Mouse (Mus musculus): ENCODE data around the gene Usp37.
A peak's percentile ranks its signal among the peaks of the same experiment; 100 is the strongest.
"Not testable (repeated sequence)": the region's sequence is repeated elsewhere in the genome, so short reads cannot be mapped to it uniquely, and the experiment has no call there.

The Usp37 gene

DNA sequence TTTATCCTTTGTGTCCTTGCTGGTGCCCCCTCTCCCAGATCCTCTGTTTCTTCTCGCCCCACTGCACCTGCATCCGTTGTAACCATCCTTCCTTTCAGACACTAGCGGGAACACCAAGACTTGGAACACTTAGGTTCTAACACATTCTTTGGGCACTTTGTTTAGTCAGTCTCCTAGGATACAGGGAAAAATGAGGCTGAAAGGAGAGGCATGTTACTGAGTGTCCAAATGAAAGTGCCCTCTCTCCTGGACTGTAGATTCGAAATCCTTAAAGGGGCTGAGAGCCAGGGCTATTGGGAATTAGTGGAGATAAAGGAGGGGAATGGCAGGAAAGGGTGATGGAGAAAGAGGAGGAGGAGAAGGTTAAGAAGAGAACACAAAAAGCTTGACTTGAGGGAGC is at the start of gene Usp37:
TSS of gene Usp37 (minus strand) at position 101 of the 400 bp plus-strand sequence.
- DNase-seq (ENCODE audit: low spot score) = no peak

DNA sequence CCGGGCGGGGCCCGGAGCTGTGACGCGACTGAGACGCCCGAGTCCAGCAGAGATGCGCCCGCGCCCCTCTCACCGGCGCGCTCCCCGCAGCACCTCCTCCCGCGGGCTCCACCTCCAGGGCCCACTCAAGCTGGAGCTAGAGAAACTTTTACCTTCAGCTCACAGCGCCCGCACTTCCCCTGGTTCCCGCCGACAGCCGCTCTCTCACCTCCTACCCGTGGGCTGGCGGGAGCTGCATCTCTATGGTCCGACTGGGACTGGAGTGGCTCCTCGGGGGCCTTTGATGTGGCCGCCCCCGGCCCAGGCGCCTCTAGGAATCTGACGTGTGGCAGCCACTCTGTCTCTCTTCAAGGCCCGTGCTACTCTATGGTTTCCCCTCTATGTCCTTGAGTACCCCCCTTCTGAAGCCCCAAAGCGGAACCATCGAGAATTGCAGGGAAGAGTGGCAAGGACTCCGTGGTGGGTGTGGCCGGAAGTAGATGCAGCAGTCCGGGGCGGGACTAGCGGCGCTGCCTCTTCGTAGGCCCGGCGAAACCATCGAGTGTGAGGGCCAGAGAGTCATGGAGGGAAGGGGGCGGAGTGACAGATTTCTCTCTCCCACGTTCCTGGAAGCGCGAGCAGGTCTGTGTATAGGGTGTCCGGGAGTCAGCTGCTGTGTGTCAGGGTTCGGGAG is 43.8 kb upstream of the Usp37 start, which contains the start of the genes Zfp142 and Bcs1l:
TSS of gene Zfp142 (minus strand) at position 474 of the 673 bp plus-strand sequence.
TSS of gene Bcs1l (plus strand) at position 517 of the 673 bp plus-strand sequence.
- DNase-seq (ENCODE audit: low spot score) = peak; percentile 95

DNA sequence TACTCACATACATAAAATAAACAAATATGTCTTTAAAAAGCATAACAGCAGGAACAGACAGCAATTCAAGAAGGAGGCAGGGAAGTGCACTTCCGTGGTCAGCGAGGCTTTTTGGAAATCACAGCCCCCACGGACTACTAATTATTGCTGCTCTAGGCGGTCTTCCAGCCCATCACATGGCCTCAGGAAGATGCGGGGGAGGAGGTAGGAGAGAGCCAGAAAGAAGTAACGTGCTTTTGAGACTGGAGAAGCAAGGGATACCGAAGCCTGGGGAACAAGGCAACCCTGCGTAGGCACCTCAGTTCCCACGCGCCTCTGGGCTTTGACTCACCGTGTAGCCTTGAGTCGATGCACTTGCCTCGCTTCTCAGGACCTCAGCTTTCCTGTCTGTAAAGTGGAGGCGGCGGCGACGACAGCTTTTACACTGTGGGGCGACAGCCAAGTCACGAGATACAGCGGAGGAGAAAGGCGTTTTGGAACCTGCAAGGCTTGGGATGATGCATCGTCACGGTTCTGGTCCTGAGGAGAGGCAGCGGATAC is 43.2 kb upstream of the Usp37 start:
- peak; percentile 21 for DNase-seq (ENCODE audit: low spot score)

DNA sequence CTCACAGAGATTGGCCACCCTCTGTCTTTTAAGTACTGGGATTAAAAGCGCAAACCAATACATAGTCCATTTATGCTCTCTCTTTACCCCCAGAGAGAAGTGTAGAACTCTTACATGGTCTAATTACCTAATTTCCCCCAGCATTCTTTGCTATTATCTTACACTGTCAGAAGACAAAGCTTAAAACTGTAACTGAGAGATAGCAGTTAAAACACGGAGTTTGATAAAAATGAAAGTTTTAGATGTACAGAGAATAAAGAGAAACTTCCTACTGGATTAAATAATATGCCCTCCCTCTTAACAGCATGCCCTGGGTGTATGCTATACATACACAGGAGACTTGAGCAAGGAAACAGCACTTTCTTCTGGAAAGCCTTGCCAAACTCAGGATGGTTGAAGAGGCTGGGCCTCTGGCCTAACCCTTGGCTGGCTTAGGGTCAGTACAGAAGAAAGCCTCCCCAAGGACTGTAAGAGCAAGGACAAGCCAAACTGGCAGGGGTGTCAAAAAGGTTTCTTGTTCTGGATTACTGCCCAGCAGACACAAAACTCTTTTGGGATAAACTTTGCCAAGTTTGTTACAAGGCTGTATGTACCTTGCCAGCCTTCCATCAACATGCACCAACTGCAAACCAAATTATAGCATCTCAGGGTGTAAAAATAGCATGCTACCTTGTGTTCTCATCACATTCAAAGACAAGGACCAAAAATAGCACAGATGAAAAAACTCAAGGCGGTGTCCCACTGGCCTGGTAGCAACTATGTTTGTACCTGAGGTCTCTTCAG is 40.7 kb upstream of the Usp37 start:
- DNase-seq (ENCODE audit: low spot score) = peak; percentile 31

DNA sequence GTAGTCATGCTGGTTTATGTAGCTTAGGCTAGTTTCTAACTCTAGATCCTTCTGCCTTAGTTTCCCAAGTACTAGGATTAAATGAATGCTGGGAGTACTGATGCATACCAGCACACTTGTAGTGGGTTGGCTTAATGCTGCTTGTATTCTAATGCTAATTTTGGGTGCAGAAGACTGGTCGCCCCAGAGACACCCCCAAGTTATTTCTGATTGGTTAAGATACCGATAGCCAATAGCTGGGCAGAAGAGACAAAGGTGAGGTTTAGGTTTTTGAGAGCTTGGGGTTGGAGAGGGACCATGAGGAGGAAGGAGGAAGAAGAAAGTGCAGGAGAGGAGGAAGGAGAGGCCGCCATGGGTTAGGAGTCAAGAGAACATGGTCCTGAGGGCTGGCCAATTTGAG is 38.5 kb upstream of the Usp37 start:
- DNase-seq (ENCODE audit: low spot score) = no peak

DNA sequence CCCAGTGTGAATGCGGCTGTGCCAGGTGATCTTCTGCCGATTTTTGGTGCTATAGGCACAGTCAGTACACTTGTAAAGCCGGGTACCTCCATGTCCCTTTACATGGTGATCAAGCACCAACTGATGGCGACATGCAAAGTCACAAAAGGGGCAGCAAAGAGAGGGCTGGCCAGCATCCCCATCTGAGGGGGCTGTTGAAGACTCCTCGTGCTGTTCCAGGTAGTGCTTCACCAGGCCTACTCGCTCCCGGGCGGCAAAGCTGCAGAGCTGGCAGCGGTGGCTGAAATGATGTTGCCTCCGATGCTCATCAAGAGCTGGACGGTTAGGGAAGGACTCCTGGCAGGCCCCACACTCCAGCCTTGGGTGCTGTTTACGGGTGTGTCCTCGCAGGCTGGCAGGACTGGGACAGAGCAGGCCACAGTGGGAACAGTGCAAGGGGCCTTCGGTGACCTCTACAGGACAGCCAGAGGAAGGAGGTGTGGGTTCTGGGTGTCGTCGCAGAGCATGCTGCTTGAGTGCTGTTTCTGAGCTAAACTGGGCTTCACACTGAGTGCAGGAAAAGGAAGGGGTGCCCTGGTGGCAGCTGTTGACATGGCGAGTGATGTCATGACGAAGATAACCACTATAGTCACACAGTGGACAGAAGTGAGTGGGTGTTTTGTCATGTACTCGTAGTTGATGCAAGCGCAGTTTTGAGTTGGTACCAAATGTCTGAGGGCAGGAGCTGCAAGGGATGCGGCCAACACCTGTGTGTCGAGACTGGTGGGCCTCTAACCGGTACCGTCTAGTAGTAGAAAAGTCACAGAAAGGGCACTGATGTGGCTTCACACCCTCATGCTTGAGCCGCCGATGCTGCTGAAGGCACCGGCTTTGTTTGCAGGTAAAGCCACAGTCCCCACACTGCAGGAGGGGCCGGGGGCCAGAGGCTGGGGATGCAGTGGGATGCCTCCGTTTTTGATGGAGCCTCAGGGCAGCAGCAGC is 25.9 kb upstream of the Usp37 start:
- DNase-seq (ENCODE audit: low spot score) = no peak

DNA sequence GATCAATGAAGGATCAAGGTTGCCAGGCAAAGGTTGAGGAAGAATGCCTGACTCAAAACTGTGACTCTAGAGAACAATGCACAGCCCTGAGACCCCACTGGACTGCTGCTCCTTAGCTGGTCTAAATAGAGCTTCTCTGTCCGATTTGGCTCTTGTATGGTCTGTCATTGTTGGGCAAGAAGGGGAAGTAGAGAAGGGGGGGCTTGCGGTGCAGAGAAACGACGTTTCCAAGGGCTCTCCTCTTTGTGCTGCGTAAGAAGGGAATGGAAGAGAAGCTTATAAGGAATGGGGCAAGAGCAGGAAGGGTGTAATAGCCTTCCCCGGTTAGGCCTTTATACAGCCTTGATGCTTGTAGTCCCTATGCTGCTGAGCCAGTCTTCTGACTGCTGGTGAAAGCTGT is 21.8 kb upstream of the Usp37 start:
- no peak for DNase-seq (ENCODE audit: low spot score)

DNA sequence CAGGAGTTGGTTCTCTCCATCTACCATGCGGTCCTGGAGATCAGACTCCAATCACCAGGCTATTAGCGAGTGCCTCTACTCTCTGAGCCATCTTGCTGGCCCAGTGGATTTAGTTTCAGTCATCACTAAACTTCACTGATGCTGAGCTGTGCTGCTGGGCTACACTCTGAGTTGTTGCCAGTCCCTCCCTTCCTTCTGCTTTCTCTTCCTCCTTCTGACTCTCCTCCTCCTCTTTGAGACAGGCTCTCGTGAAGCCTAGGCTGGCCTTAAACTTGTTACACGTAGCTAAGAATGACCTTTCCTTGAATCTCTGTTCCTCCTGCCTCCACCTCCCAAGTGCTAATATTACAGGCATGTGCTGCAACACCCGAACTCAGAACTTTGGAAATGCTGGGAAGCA is 15.0 kb upstream of the Usp37 start:
- DNase-seq (ENCODE audit: low spot score) = no peak

DNA sequence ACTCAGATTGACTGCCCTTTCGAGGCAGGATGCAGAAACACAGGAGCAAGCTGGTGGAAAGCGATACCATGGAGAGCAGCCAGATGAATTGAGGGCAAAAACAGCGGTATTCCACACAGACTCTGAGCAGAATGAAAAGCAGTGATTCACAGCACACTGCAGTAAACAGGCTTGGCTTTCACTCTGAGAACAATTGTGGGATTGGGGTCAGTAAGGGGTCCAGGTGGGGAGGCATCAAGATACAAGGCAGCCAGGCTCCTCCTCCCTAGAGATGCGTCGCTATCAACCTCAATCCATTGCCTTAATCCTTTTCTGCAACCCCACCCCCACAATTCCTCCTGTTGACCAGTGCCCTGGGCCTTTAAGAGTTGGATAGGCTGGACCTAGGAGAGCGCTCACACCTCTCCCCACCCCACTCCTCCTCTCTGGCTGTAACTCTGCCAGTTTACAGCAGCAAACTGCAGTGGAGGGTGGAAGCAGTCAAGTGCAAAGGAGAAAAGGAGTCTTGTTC is 1.6 kb downstream of the Usp37 start, which contains the start of gene Plcd4:
TSS of gene Plcd4 (plus strand) at position 438 of the 511 bp plus-strand sequence.
- DNase-seq (ENCODE audit: low spot score) = no peak

DNA sequence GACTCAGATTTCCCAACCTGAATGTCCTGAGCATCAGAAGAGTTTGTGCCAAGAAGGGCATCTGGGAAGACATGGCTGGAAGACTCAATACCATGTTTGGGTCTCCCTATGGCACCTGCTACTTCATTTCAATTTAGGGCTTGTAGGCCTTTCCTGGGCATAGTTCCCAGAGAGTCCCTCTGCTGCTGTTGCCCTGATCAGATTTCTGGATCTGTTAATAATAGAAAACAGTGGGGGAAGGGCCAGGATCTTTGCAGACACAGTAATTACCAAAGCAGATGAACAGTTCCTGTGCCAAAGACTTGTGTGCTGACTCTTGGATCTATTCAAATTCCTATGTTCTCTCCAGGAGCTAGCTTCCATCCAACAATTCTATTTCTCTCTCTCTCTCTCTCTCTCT is 5.4 kb downstream of the Usp37 start:
- DNase-seq (ENCODE audit: low spot score) = no peak

DNA sequence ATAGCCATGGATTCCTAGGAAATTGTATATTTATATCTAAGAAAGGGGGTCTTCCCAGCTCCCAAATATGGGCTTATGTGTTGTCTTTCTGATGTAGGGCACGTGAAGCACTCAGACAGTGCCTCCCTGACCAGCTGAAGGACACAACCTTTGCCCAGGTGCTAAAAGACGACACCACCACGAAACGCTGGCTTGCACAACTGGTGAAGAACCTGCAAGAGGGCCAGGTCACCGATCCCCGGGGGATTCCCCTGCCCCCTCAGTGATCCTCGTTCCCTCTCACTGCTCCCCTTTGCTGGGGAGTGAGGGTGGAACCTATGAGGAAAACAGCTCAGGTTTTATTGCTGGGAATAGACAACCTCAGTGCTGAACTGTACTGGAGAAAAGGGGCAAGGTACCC is 15.5 kb downstream of the Usp37 start:
- no peak for DNase-seq (ENCODE audit: low spot score)

DNA sequence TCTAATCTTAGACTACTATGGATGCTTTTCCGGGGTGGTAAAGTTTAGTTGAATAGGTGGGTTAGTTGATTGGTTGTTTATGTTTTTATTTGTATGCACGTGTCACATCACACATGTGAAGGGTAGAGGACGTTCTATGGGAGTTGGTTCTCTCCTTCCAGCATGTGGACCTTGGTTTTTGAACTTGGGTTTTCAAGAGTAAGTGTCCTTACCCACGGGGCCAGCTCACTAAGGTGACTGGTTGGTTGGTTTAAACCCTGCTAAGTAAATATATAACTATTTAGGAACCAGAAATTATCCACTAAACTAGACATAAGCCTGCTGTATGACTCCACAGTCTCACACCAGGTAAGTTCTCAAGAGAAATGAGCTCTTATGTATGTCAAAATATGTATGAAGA is 19.3 kb downstream of the Usp37 start:
- no peak for DNase-seq (ENCODE audit: low spot score)

DNA sequence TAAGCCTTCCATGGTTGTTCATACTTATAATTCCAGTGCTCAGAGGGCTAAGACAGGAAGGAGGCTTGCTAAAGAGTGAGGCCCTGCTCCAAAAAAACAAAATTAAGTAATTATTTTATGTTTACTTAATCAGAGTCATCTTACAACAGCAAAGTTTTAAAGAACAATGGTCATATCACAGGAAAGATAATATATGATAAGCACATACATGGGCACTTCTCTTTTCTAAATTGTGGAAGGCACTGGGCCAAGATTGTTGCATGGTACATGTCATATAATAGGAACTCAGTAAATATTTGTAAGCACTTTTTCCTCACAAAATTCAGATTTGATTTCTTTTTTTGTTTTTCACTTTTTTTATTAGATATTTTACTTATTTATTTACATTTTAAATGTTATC is 24.2 kb downstream of the Usp37 start:
- no peak for DNase-seq (ENCODE audit: low spot score)

DNA sequence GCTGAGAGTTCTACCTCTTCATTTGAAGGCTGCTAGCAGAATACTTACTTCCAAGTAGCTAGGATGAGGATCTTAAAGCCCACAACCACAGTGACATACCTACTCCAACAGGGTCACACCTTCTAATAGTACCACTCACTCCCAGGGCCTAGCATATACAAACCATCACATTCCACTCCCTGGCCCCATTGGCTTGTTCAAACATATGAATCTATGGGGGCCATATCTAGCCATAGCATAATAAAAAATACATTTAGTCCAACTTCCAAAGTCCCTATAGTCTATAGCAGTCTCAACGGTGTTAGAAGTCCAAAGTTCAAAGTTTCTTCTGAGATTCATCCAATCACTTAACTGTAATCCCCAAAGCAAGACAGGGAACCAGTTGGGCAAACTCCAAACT is 31.1 kb downstream of the Usp37 start:
- DNase-seq (ENCODE audit: low spot score) = not testable (repeated sequence)

DNA sequence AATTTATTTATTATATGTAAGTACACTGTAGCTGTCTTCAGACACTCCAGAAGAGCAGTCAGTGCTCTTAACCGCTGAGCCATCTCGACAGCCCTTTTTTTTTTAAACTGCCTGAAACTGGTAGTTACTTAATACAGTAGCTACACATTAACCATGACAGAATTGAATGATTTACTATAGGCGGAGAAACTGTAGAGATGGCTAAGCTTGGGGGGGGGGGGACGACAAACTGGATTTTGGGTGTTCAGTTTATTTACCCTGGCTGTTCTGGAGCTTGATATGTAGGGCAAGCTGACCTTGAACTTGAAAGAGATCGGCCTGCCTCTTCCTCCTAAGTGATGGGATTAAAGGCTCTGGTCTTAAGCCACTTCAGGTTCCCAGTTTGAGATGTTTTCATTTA is 32.8 kb downstream of the Usp37 start:
- no peak for DNase-seq (ENCODE audit: low spot score)

DNA sequence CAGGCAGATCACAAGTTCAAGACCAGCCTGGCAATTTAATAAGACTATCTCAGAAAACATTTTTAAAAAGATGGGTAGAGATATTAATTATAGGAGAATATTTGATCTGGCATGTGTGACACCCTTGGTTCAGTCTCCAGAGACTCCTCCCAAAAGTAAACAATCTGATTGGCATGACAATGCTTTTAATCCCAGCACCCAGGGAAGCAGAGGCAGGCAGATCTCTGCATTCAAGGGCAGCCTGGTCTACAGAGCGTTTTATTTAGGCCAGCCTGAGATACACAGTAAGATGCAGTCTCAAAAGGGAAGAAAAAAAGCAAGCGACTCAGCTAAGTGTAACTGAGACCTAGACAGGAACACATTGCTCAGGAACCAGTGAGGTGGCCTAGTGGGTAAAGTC is 36.3 kb downstream of the Usp37 start:
- DNase-seq (ENCODE audit: low spot score) = no peak

DNA sequence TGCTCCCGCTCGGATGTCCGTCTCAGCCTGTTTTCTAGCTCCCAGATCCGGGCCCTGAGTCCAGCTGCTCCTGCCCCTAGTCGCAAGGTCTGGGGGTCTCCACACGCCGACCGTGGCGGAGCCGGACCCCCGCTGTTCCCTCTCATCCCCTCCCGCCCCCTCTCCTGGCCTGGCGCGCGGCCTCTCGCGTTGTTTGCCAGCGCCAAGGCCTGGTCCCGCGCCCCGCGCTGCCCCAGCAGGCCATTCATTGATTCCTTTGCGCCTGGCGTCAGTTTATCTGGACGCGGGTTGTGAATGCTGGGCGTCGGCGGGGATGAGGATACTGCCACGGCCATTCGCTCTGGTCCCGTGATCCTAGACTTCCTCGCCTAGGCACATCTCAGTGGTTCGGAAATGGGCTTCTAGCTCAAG is 37.6 kb downstream of the Usp37 start:
- peak; percentile 67 for DNase-seq (ENCODE audit: low spot score)

DNA sequence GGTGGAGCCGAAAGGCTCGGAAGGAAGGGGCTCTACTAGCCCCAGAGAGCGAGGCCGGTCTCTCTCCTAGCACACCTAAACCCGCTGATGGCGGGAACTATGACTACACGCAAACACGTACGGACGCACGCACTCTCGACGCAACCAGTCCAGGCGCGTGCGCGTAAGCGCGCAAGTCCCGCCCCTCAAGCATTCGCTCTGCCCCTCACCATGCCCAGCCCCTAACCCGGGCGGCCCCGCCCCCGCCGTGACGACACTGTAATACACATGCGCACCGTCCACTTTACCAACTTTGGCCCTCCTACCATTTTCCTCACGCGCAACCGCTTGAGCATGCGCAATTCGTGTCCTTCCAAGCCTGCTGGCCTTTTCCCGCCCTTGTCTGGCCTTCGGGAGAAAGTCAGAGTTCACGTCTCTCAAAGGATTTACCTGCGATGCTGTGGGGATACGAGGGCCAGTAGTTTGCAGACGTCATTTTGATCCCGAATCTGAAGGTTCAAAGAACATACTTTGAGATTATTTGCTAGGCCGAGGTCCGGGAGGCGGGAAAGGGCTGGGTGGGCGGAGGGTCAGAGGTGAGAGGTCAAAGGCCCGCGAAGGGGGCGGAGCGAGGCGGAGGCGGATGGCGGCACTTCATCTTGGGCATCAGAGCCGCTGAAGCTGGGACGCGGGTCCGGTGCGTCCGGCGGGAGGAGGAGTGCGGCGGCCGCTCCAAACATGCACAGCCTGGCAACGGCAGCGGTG is 38.2 kb downstream of the Usp37 start, which contains the start of gene Cnot9:
TSS of gene Cnot9 (plus strand) at position 338 of the 744 bp plus-strand sequence.
- DNase-seq (ENCODE audit: low spot score) = peak; percentile 99

DNA sequence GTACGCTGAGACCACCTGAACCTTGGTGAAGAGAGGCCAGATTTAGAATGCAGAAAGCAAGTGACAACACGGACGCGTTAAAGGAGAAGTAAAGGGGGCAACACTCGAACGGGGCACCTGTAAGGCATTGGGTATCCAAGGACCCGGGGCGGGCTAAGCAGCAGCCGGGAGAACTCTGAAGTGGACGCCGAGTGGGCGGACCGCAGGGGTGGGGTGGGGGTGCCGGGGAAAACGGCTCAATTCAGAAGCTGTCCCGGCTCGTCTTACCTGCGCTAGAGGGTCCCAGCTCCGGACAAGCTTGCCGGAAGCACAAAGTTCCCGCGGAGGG is 38.7 kb downstream of the Usp37 start:
- DNase-seq (ENCODE audit: low spot score) = no peak

DNA sequence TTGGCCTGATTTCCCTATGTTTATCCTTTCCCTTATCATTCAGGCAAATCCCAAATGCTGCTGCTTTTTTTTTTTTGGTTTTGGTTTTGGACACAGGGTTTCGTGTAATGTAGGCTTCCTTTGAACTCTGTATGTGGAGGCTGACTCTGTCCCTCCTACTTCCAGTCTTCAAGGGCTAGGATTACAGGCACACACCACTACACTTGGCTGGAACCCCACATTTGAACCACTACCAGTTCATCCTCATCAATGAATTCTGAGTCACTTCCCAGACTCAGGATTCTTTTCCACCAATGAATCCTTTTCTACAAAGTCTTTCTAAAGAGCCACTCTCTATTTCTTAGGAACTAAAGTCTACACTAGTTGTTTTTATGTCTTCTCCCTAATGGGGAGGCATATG is 43.0 kb downstream of the Usp37 start:
- DNase-seq (ENCODE audit: low spot score) = no peak

DNA sequence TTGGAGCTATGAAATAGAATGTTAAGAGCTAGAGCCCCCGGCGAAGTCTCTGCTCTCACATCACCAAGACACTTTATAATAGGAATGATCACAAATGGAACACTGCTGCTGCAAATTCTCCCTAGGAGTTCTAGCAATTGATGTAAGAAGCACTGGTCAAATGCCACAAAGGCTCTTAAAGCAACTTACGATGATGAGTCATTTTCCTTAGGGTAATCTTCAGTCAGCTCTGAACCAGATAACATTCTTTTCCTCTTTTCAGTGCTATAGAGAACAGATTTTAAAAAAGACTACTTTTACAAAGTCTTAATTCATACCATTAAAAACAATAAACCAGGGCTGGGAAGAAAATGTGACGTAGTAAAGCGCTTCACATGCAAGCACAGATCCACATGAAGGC is 58.3 kb downstream of the Usp37 start:
- DNase-seq (ENCODE audit: low spot score) = no peak
